Mouse (Mus musculus) intestine, postnatal 0 days (tissue): ENCODE measurements around the gene Abca14. TPM values are rescaled to one million over a fixed set of nuclear protein-coding genes. Genes with fewer than 3 reads are reported as not detected.
A peak's percentile ranks its signal among the peaks of the same experiment; 100 is the strongest.

Experiments used
- ATAC-seq: fragments of 200-750 bp; cut with Nextera tagmentation; 2 replicates; pipeline ENCODE4 v1.8.0; 2017; ENCODE audit warnings: mild to moderate bottlenecking, moderate TSS enrichment, moderate library complexity
- H3K27ac ChIP-seq: fragments of 300-500 bp; sonication (generic); 2 replicates; pipeline ENCODE4 v1.5.1; 2014; ENCODE audit warnings: mild to moderate bottlenecking, low read depth, low read length, moderate library complexity
- H3K27me3 ChIP-seq: fragments of 300-500 bp; sonication (generic); replicated peaks from 2 replicates; pipeline ENCODE4 v1.6.1; 2014; ENCODE audit warnings: low read length, mixed read lengths; ENCODE audit not compliant: control insufficient read depth, insufficient read depth
- H3K36me3 ChIP-seq: fragments of 300-500 bp; sonication (generic); 2 replicates; pipeline ENCODE4 v1.6.1; 2014; ENCODE audit warnings: mild to moderate bottlenecking, moderate library complexity; ENCODE audit not compliant: control insufficient read depth, insufficient read depth
- H3K4me1 ChIP-seq: fragments of 300-500 bp; sonication (generic); replicated peaks from 2 replicates; pipeline ENCODE4 v1.6.1; 2014; ENCODE audit warnings: antibody characterized with exemption, low read length, mixed read lengths; ENCODE audit not compliant: control insufficient read depth, insufficient read depth
- H3K4me2 ChIP-seq: fragments of 300-500 bp; sonication (generic); replicated peaks from 2 replicates; pipeline ENCODE4 v1.6.1; 2014; ENCODE audit warnings: low read depth, mild to moderate bottlenecking, moderate library complexity
- H3K4me3 ChIP-seq: fragments of 300-500 bp; sonication (generic); 2 replicates; pipeline ENCODE4 v1.5.1; 2014; ENCODE audit warnings: low read depth, low read length
- H3K9ac ChIP-seq: fragments of 300-500 bp; sonication (generic); 2 replicates; pipeline ENCODE4 v1.6.1; 2014; ENCODE audit warnings: mild to moderate bottlenecking, low read depth, low read length
- H3K9me3 ChIP-seq: fragments of 300-500 bp; sonication (generic); 2 replicates; pipeline ENCODE4 v1.6.1; 2016; ENCODE audit warnings: mixed run types; ENCODE audit not compliant: control insufficient read depth
- CTCF ChIP-seq: sonication (generic); IDR thresholded peaks from 2 replicates; pipeline ENCODE4 v1.5.1; 2016; ENCODE audit warnings: low read depth, mild to moderate bottlenecking, control low read depth, antibody characterized with exemption, moderate library complexity
- WGBS: fragments of 180-500 bp; shearing (Covaris S2); extraction: QIAGEN DNeasy Blood & Tissue Kit; methylation state at CpG from one replicate; pipeline ENCODE4 v1.1.7; 2014; 5-methylcytosine and 5-hydroxymethylcytosine counted together
- polyA plus RNA-seq: library from polyadenylated mRNA; unstranded; fragments of >200 nt; fragmentation: Nextera tagmentation; extraction: Ambion mirVana; gene quantifications from 2 replicates; pipeline ENCODE4 v1.2.1, GENCODE M21; 2015

Gene Abca14
- polyA plus RNA-seq, 1 experiment from 2014 or later, result 0.83 TPM

DNA sequence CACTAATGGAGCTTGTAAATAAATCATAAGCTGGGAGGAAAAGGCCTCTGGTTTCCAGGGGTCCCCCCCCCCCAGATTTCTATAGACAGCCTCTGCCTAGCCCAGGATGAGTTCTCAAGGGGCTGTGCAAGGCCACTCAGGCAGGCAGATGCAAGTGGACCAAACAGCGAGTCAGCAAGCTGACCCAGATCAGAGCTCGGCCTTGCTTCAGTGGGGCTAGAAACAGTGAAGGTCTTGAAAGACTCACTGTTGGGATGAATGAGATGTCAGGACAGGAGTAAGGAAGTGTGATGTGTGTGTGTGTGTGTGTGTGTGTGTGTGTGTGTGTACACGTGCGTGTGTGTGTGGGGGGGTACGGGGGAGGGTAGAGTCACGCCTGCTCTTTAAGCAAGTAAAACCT lies 10.9 kb upstream of the Abca14 start:
- no peaks in the 10 kb centered on the region for H3K36me3 ChIP-seq
- 68% methylated on average over 6 of the region's 6 CpGs for WGBS
- no peaks in the 10 kb centered on the region for H3K9me3 ChIP-seq
- no peak for ATAC-seq
- no peak overlapping the region for H3K4me2 ChIP-seq
- no peak overlapping the region for H3K9ac ChIP-seq
- H3K27me3 ChIP-seq, result no peaks in the 10 kb centered on the region
- TF ChIP-seq CTCF, result no peak
- H3K4me1 ChIP-seq, result no peaks in the 10 kb centered on the region
- H3K4me3 ChIP-seq, result no peak overlapping the region
- H3K27ac ChIP-seq, result no peak overlapping the region

DNA sequence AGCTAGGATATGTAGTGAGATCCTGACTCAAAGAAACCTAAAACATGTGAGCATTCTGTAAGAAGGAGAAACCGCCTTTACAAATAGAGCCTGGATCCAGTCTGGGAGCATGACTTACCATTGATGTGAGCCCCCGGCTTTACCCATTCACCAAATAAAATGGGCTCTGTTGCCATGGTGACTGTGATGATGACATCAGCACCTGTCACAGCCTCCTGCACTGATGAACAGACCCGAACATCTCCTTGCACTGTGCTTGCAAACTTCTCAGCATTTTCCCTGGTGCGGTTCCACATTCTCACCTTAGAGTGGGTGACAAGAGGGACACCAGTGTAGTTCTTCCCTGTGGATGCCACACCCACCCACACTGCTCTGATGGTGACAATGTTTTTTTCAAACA lies 8.6 kb upstream of the Abca14 start:
- Histone ChIP-seq H3K36me3 (no peaks in the 10 kb centered on the region), H3K9me3 (no peaks in the 10 kb centered on the region), H3K4me2 (no peak overlapping the region), H3K4me3 (no peak overlapping the region), H3K27me3 (no peaks in the 10 kb centered on the region), H3K27ac (no peak overlapping the region), H3K9ac (no peak overlapping the region), H3K4me1 (no peaks in the 10 kb centered on the region)
- no peak for TF ChIP-seq CTCF
- 86% methylated on average over 4 of the region's 4 CpGs for WGBS
- no peak for ATAC-seq

GRCm38 (mm10) chr7:120201231-120201744 lies 2.5 kb upstream of the Abca14 start:
- WGBS, result 4% methylated on average over 14 of the region's 14 CpGs
- Histone ChIP-seq H3K4me1 (peaks cover 5% of the 10 kb centered on the region; the same call in 1 of the 2 replicates), H3K4me2 (peak overlapping the region; percentile 53), H3K36me3 (no peaks in the 10 kb centered on the region), H3K9ac (no peak overlapping the region), H3K9me3 (no peaks in the 10 kb centered on the region), H3K27me3 (peaks cover 10% of the 10 kb centered on the region; the same call in 1 of the 2 replicates), H3K27ac (no peak overlapping the region), H3K4me3 (peak overlapping the region; percentile 20)
- no peak for ATAC-seq
- TF ChIP-seq CTCF, result no peak

DNA sequence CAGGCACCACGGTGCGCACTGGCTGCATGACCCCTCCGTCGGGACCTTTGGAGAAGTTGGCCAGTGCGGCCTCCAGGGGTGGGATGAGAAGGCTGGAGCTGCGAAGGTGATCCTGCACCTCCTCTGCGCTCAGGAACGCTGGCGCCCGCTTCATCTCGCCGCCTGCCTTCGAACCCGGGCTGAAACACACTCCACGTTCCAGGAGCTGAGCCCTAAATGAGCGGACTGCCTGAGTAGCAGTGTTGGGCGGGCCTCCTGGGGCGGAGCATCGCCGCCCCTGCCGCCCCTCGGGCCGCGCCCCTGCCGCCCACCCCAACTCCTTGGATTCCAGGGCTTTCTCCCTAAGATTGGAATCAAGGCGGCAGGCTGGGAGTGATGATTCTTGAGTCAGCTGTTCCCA lies 2.0 kb upstream of the Abca14 start, which contains the start of gene Crym:
TSS of gene Crym (minus strand) at position 341 of the 400 bp plus-strand sequence.
- no peak within 1 kb of the TSS for H3K27ac ChIP-seq
- H3K36me3 ChIP-seq, result no peaks in the 10 kb centered on the region
- H3K4me1 ChIP-seq, result peaks cover 5% of the 10 kb centered on the region; the same call in 1 of the 2 replicates
- H3K4me3 ChIP-seq, result peak within 1 kb of the TSS; percentile 20
- peak within 1 kb of the TSS; percentile 53 for H3K4me2 ChIP-seq
- peaks cover 10% of the 10 kb centered on the region; the same call in 1 of the 2 replicates for H3K27me3 ChIP-seq
- H3K9me3 ChIP-seq, result no peaks in the 10 kb centered on the region
- no peak for TF ChIP-seq CTCF
- no peak for ATAC-seq
- WGBS, result 8% methylated on average over 26 of the region's 26 CpGs
- no peak within 1 kb of the TSS for H3K9ac ChIP-seq

DNA sequence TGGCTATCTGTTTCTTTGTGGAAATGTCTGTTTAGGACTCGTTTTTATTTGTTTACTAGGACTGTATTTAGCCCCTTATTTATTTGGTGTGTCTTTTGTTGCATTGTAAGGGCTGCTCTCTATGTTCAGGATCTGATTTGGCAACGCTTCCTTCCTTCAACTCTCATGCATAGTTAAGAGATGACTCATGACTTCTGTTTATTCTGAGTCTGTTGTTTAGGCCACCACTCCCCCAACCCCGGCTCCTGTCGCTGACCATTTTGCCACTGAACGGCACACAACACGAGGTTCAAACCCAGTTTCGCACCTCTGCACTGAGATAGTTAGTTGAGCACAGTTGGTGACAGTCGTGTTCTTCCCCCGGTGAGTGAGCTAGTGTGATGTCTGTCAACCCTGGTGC lies 2.2 kb downstream of the Abca14 start:
- no peak overlapping the region for H3K9ac ChIP-seq
- H3K4me1 ChIP-seq, result peaks cover 5% of the 10 kb centered on the region; the same call in 1 of the 2 replicates
- H3K27ac ChIP-seq, result no peak overlapping the region
- H3K36me3 ChIP-seq, result no peaks in the 10 kb centered on the region
- H3K27me3 ChIP-seq, result peaks cover 6% of the 10 kb centered on the region; the same call in 1 of the 2 replicates
- H3K4me3 ChIP-seq, result no peak overlapping the region
- TF ChIP-seq CTCF, result no peak
- no peak for ATAC-seq
- 47% methylated on average over 9 of the region's 9 CpGs for WGBS
- H3K9me3 ChIP-seq, result no peaks in the 10 kb centered on the region
- no peak overlapping the region for H3K4me2 ChIP-seq

DNA sequence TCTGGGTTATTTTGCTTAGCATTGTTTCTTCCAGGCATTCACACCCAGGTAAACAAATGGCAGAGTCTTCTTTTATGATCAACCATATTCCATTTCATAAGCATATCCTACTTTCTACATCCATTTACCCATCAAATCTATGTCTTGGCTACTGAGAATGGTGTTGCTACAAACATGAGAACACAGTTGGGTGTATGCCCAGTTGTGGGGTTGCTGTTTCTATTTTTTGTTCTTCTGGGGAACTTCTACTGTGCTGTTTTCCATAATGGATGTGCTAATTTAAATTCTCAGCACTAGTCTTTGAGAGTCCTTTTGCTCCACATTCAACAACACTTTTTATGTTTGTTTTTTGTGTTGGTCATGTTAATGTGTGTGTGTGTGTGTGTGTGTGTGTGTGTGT lies 24.8 kb downstream of the Abca14 start:
- Histone ChIP-seq H3K9ac (no peak overlapping the region), H3K36me3 (no peaks in the 10 kb centered on the region), H3K9me3 (no peaks in the 10 kb centered on the region), H3K27me3 (peaks cover 10% of the 10 kb centered on the region), H3K27ac (no peak overlapping the region), H3K4me2 (no peak overlapping the region), H3K4me3 (no peak overlapping the region), H3K4me1 (no peaks in the 10 kb centered on the region)
- ATAC-seq, result no peak
- TF ChIP-seq CTCF, result no peak

GRCm38 (mm10) chr7:120241092-120241491 lies 37.3 kb downstream of the Abca14 start:
- Histone ChIP-seq H3K4me3 (no peak overlapping the region), H3K27ac (no peak overlapping the region), H3K27me3 (no peaks in the 10 kb centered on the region; the same call in 1 of the 2 replicates), H3K9ac (no peak overlapping the region), H3K4me1 (no peaks in the 10 kb centered on the region), H3K4me2 (no peak overlapping the region), H3K9me3 (no peaks in the 10 kb centered on the region), H3K36me3 (no peaks in the 10 kb centered on the region)
- ATAC-seq, result no peak
- TF ChIP-seq CTCF, result peak; percentile 64
